19 mouse cellular contexts compared by ENCODE assay signal in the genomic region with DNA sequence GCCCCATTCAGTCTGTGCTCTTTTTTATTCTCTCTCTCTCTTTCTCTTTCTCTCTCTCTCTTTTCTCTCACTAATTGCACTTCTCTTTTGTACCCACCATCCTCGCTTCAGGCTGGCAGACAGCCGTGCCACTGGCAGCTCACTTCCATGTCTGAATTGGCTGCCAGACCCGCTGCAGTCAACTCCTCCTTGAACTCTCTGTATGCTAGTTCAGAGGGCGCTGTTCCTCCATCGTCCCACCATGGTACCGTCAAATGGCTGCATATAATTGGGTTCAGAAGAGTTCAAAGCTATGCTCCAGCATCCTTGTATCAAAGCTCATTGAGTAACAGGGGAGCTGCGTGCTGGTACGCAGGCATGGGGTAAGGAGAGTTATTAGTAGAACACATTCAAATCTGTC.
DNase-seq lines count a peak whose midpoint lies in the region; ATAC-seq lines count a peak whose summit lies in the region.
"Had no signal": no experiment of that assay in that cellular context is flagged by ENCODE, and none has a peak within 500 bp of the region (broad histone marks: within the 10 kb centered on the region; RNA-seq: fewer than 3 reads in every experiment).

No protein-coding gene starts in this region.

- DNase-seq in right cerebral cortex, postnatal 10 days (ENCODE audit: low spot score in 2 of 2): peak; percentile 41 to 51
- no peak for DNase-seq in right cerebral cortex, postnatal 14 days
- DNase-seq in limb, embryonic 10.5 days (ENCODE audit: low spot score): no peak
- DNase-seq in embryo, embryonic 11 days: no peak
- DNase-seq: adrenal gland, adult 2 months; adrenal gland, postnatal 36 days; cerebellum, adult 11 months; cerebellum, adult 9-11 months; gastrocnemius, postnatal 36 days; heart, adult 18-20 months; heart, postnatal 10 days; kidney, adult 18-20 months had no signal

- H3K4me1 ChIP-seq in forebrain, embryonic 13.5 days: peaks cover 40% of the 10 kb centered on the region
- peaks cover 17% of the 10 kb centered on the region; the same call in 1 of the 2 replicates for H3K4me1 ChIP-seq in forebrain, embryonic 12.5 days
- H3K4me1 ChIP-seq in forebrain, embryonic 15.5 days: peaks cover 26% of the 10 kb centered on the region
- peaks cover 46% of the 10 kb centered on the region for H3K4me1 ChIP-seq in limb, embryonic 10.5 days
- H3K4me1 ChIP-seq: embryonic facial prominence, embryonic 12.5 days; intestine, embryonic 15.5 days had no signal

- H3K4me3 ChIP-seq in forebrain, embryonic 13.5 days: no peak overlapping the region
- H3K4me3 ChIP-seq in forebrain, embryonic 12.5 days (replicated peaks): no peak overlapping the region
- H3K4me3 ChIP-seq in forebrain, embryonic 15.5 days: no peak overlapping the region
- H3K4me3 ChIP-seq in limb, embryonic 10.5 days: no peak overlapping the region
- H3K4me3 ChIP-seq: embryonic facial prominence, embryonic 12.5 days; heart, embryonic 10.5 days; intestine, embryonic 15.5 days had no signal

- no peaks in the 10 kb centered on the region for H3K27me3 ChIP-seq in forebrain, embryonic 13.5 days
- H3K27me3 ChIP-seq in forebrain, embryonic 12.5 days: no peaks in the 10 kb centered on the region
- H3K27me3 ChIP-seq in forebrain, embryonic 15.5 days: no peaks in the 10 kb centered on the region
- no peaks in the 10 kb centered on the region for H3K27me3 ChIP-seq in limb, embryonic 10.5 days (ENCODE audit: low read depth, poor library complexity, severe bottlenecking)
- H3K27me3 ChIP-seq: embryonic facial prominence, embryonic 12.5 days; intestine, embryonic 15.5 days had no signal

- no peaks in the 10 kb centered on the region for H3K9me3 ChIP-seq in forebrain, embryonic 13.5 days (replicated peaks)
- H3K9me3 ChIP-seq in forebrain, embryonic 12.5 days: no peaks in the 10 kb centered on the region
- H3K9me3 ChIP-seq in forebrain, embryonic 15.5 days: no peaks in the 10 kb centered on the region
- H3K9me3 ChIP-seq in limb, embryonic 10.5 days (replicated peaks): no peaks in the 10 kb centered on the region
- H3K9me3 ChIP-seq: embryonic facial prominence, embryonic 12.5 days; heart, embryonic 10.5 days; intestine, embryonic 15.5 days had no signal

- H3K27ac ChIP-seq in forebrain, embryonic 13.5 days: peak overlapping the region; percentile 37; the same call in 1 of the 2 replicates
- no peak overlapping the region for H3K27ac ChIP-seq in forebrain, embryonic 12.5 days
- peak overlapping the region; percentile 28; the same call in 1 of the 2 replicates for H3K27ac ChIP-seq in forebrain, embryonic 15.5 days (replicated peaks)
- peak overlapping the region; percentile 58 for H3K27ac ChIP-seq in limb, embryonic 10.5 days
- H3K27ac ChIP-seq: embryonic facial prominence, embryonic 12.5 days; heart, embryonic 10.5 days; hindbrain, embryonic 14.5 days; intestine, embryonic 15.5 days had no signal

- 36% methylated on average over 8 of the region's 8 CpGs for WGBS in forebrain, embryonic 13.5 days
- WGBS in forebrain, embryonic 12.5 days: 55% methylated on average over 8 of the region's 8 CpGs
- 23% methylated on average over 8 of the region's 8 CpGs for WGBS in forebrain, embryonic 15.5 days
- WGBS in limb, embryonic 10.5 days: 87% methylated on average over 8 of the region's 8 CpGs

- no peaks in the 10 kb centered on the region for H3K36me3 ChIP-seq in forebrain, embryonic 13.5 days (ENCODE audit: poor library complexity, severe bottlenecking)
- H3K36me3 ChIP-seq in forebrain, embryonic 12.5 days (replicated peaks): no peaks in the 10 kb centered on the region
- H3K36me3 ChIP-seq in forebrain, embryonic 15.5 days: no peaks in the 10 kb centered on the region
- no peaks in the 10 kb centered on the region for H3K36me3 ChIP-seq in limb, embryonic 10.5 days
- H3K36me3 ChIP-seq: embryonic facial prominence, embryonic 12.5 days; heart, embryonic 10.5 days; intestine, embryonic 15.5 days had no signal

- no peak overlapping the region for H3K9ac ChIP-seq in forebrain, embryonic 13.5 days
- H3K9ac ChIP-seq in forebrain, embryonic 12.5 days: no peak overlapping the region
- no peak overlapping the region for H3K9ac ChIP-seq in forebrain, embryonic 15.5 days (replicated peaks)
- H3K9ac ChIP-seq: embryonic facial prominence, embryonic 12.5 days; hindbrain, embryonic 14.5 days; intestine, embryonic 15.5 days had no signal

- H3K4me2 ChIP-seq in forebrain, embryonic 13.5 days: no peak overlapping the region
- H3K4me2 ChIP-seq in forebrain, embryonic 12.5 days: no peak overlapping the region
- H3K4me2 ChIP-seq in forebrain, embryonic 15.5 days (replicated peaks): no peak overlapping the region
- H3K4me2 ChIP-seq: embryonic facial prominence, embryonic 12.5 days; hindbrain, embryonic 14.5 days; intestine, embryonic 15.5 days had no signal

- ATAC-seq in forebrain, embryonic 13.5 days: peak; percentile 56
- ATAC-seq in forebrain, embryonic 12.5 days (ENCODE audit: low FRiP score): no peak; the same call in 1 of the 2 replicates
- ATAC-seq in forebrain, embryonic 15.5 days (replicated peaks): peak; percentile 59; the same call in 1 of the 2 replicates
- ATAC-seq: intestine, embryonic 15.5 days had no signal

Comparison
In these comparisons a context has a peak if more than half of its experiments do, and no peak if none do; other contexts are left out.
1. DNase-seq: peak in right cerebral cortex, postnatal 10 days (2 of 2); none in right cerebral cortex, postnatal 14 days (single experiment), limb, embryonic 10.5 days (single experiment) and embryo, embryonic 11 days (single experiment).